Mouse (Mus musculus) heart, adult 11 months (tissue): ENCODE results near the gene Tomm34.
A peak's percentile ranks its signal among the peaks of the same experiment; 100 is the strongest.

Source experiments
- DNase-seq: peaks from one replicate; pipeline ENCODE4 v3.0.0; 2022

The Tomm34 gene

GRCm38 (mm10) chr2:164007987-164008545 is 62.9 kb downstream of the Tomm34 start:
- peak; percentile 84 for DNase-seq

GRCm38 (mm10) chr2:164007547-164007946 is 63.4 kb downstream of the Tomm34 start:
- peak; percentile 85 for DNase-seq

- peak; percentile 94 for DNase-seq
Observed at GRCm38 (mm10) chr2:164006932-164007331, 64.0 kb downstream of the Tomm34 start.

- DNase-seq, result peak; percentile 79
Observed at GRCm38 (mm10) chr2:164004503-164004902, 66.5 kb downstream of the Tomm34 start.
